In genomic region chr1:57890903-57891267, GRCm38 (mm10) we compare ENCODE assay signal across 14 mouse cellular contexts.
DNase-seq lines count a peak whose midpoint lies in the region; ATAC-seq and TF ChIP-seq lines count a peak whose summit lies in the region.
"Had no signal": no experiment of that assay in that cellular context is flagged by ENCODE, and none has a peak within 500 bp of the region (broad histone marks: within the 10 kb centered on the region; RNA-seq: fewer than 3 reads in every experiment).

No protein-coding gene starts in this region.

- H3K79me2 ChIP-seq in heart, adult 2 months (replicated peaks; ENCODE audit: control insufficient read depth, insufficient read depth, low read length): no peaks in the 10 kb centered on the region

- TF ChIP-seq CTCF in heart, adult 2 months (IDR thresholded peaks at IDR 0.05): no peak
- no peak for TF ChIP-seq CTCF in heart, postnatal 0 days (IDR thresholded peaks at IDR 0.05; ENCODE audit: low read depth)

- no peak overlapping the region for H3K9ac ChIP-seq in heart, adult 2 months (ENCODE audit: low read depth, low read length)
- no peak overlapping the region for H3K9ac ChIP-seq in intestine, embryonic 14.5 days (ENCODE audit: low read length)
- H3K9ac ChIP-seq in intestine, embryonic 15.5 days: no peak overlapping the region
- no peak overlapping the region for H3K9ac ChIP-seq in lung, embryonic 15.5 days
- no peak overlapping the region for H3K9ac ChIP-seq in heart, postnatal 0 days (replicated peaks; ENCODE audit: low read depth, low read length)
- H3K9ac ChIP-seq: liver, embryonic 13.5 days had no signal

- H3K9me3 ChIP-seq in intestine, embryonic 14.5 days (ENCODE audit: control insufficient read depth, low read length): no peaks in the 10 kb centered on the region
- no peaks in the 10 kb centered on the region for H3K9me3 ChIP-seq in intestine, embryonic 15.5 days
- H3K9me3 ChIP-seq in lung, embryonic 15.5 days: no peaks in the 10 kb centered on the region
- 0 out of 2 replicates have a peak, but pooled peaks cover 3% of the 10 kb centered on the region for H3K9me3 ChIP-seq in heart, postnatal 0 days (replicated peaks; ENCODE audit: control insufficient read depth, low read length)
- H3K9me3 ChIP-seq: G1E; liver, embryonic 13.5 days had no signal

- no peaks in the 10 kb centered on the region for H3K27me3 ChIP-seq in heart, adult 2 months (ENCODE audit: control insufficient read depth, insufficient read depth, low read length)
- no peaks in the 10 kb centered on the region for H3K27me3 ChIP-seq in intestine, embryonic 14.5 days (replicated peaks; ENCODE audit: control insufficient read depth, insufficient read depth, low read length)
- no peaks in the 10 kb centered on the region for H3K27me3 ChIP-seq in intestine, embryonic 15.5 days (replicated peaks)
- H3K27me3 ChIP-seq in lung, embryonic 15.5 days: no peaks in the 10 kb centered on the region
- H3K27me3 ChIP-seq in heart, postnatal 0 days (ENCODE audit: control insufficient read depth, insufficient read depth, low read length): no peaks in the 10 kb centered on the region
- H3K27me3 ChIP-seq: liver, embryonic 13.5 days had no signal

- ATAC-seq in intestine, embryonic 14.5 days (replicated peaks; ENCODE audit: low FRiP score, low TSS enrichment, low read depth): no peak
- ATAC-seq in intestine, embryonic 15.5 days: no peak
- peak; percentile 63; the same call in 1 of the 2 replicates for ATAC-seq in lung, embryonic 15.5 days (ENCODE audit: borderline replicate concordance, extremely low read depth, low FRiP score, low TSS enrichment)
- ATAC-seq in heart, postnatal 0 days (ENCODE audit: insufficient read depth, low read depth): no peak

- intact Hi-C loops in heart, adult 2 months (cut with DNase I): no loop called here

- 57% methylated on average over 8 of the region's 8 CpGs for WGBS in heart, adult 2 months
- WGBS in intestine, embryonic 14.5 days: 70% methylated on average over 8 of the region's 8 CpGs
- WGBS in intestine, embryonic 15.5 days: 77% methylated on average over 8 of the region's 8 CpGs
- 63% methylated on average over 8 of the region's 8 CpGs for WGBS in lung, embryonic 15.5 days
- 55% methylated on average over 8 of the region's 8 CpGs for WGBS in heart, postnatal 0 days

- no peak overlapping the region for H3K4me2 ChIP-seq in intestine, embryonic 14.5 days (ENCODE audit: low read length)
- no peak overlapping the region for H3K4me2 ChIP-seq in intestine, embryonic 15.5 days (replicated peaks)
- no peak overlapping the region for H3K4me2 ChIP-seq in lung, embryonic 15.5 days
- H3K4me2 ChIP-seq in heart, postnatal 0 days (ENCODE audit: low read depth, low read length): no peak overlapping the region
- H3K4me2 ChIP-seq: liver, embryonic 13.5 days had no signal

- peaks cover 2% of the 10 kb centered on the region for H3K36me3 ChIP-seq in heart, adult 2 months (ENCODE audit: control insufficient read depth, insufficient read depth, low read length)
- 0 out of 2 replicates have a peak, but pooled peaks cover 9% of the 10 kb centered on the region for H3K36me3 ChIP-seq in intestine, embryonic 14.5 days (ENCODE audit: control insufficient read depth, insufficient read depth, low read length)
- H3K36me3 ChIP-seq in intestine, embryonic 15.5 days: 0 out of 2 replicates have a peak, but pooled peaks cover 3% of the 10 kb centered on the region
- H3K36me3 ChIP-seq in lung, embryonic 15.5 days: peaks cover 6% of the 10 kb centered on the region; the same call in 1 of the 2 replicates
- 0 out of 2 replicates have a peak, but pooled peaks cover 3% of the 10 kb centered on the region for H3K36me3 ChIP-seq in heart, postnatal 0 days (replicated peaks; ENCODE audit: control insufficient read depth, insufficient read depth, low read length)
- H3K36me3 ChIP-seq: G1E; liver, embryonic 13.5 days had no signal

- TF ChIP-seq POLR2A in heart, adult 2 months (IDR thresholded peaks at IDR 0.05; ENCODE audit: insufficient read depth, low read depth, low read length): no peak

- no peak overlapping the region for H3K4me3 ChIP-seq in heart, adult 2 months
- H3K4me3 ChIP-seq in intestine, embryonic 14.5 days (ENCODE audit: low read depth, low read length): no peak overlapping the region
- H3K4me3 ChIP-seq in intestine, embryonic 15.5 days (replicated peaks): no peak overlapping the region
- no peak overlapping the region for H3K4me3 ChIP-seq in lung, embryonic 15.5 days
- no peak overlapping the region for H3K4me3 ChIP-seq in heart, postnatal 0 days (ENCODE audit: low read depth, low read length)
- H3K4me3 ChIP-seq: liver, embryonic 13.5 days had no signal

- no peak for DNase-seq in heart, adult 2 months
- DNase-seq in heart, adult 8-10 months (ENCODE audit: low spot score): no peak
- DNase-seq in intestine, embryonic 14.5 days (ENCODE audit: low spot score): peak; percentile 48
- DNase-seq in lung, postnatal 4 days: no peak
- no peak for DNase-seq in heart, postnatal 0 days (ENCODE audit: low spot score)
- DNase-seq in right cerebral cortex, adult 2 months (ENCODE audit: low spot score in 2 of 2): no peak
- DNase-seq: adrenal gland, adult 8-10 months; cerebellum, adult 8-10 months; layer of hippocampus, adult 9-11 months; liver, embryonic 13.5 days; right cerebral cortex, postnatal 25 days had no signal

- H3K27ac ChIP-seq in heart, adult 2 months: peak overlapping the region; percentile 30
- H3K27ac ChIP-seq in intestine, embryonic 14.5 days (ENCODE audit: low read depth): no peak overlapping the region
- no peak overlapping the region for H3K27ac ChIP-seq in intestine, embryonic 15.5 days
- H3K27ac ChIP-seq in lung, embryonic 15.5 days: peak overlapping the region; percentile 82
- H3K27ac ChIP-seq in heart, postnatal 0 days (ENCODE audit: low read depth): peak overlapping the region; percentile 72
- H3K27ac ChIP-seq: liver, embryonic 13.5 days had no signal

- peaks cover 7% of the 10 kb centered on the region for H3K4me1 ChIP-seq in heart, adult 2 months (ENCODE audit: control insufficient read depth, insufficient read depth, low read length)
- 0 out of 2 replicates have a peak, but pooled peaks cover 7% of the 10 kb centered on the region for H3K4me1 ChIP-seq in intestine, embryonic 14.5 days (replicated peaks; ENCODE audit: control insufficient read depth, insufficient read depth, low read length)
- H3K4me1 ChIP-seq in intestine, embryonic 15.5 days (replicated peaks): peaks cover 4% of the 10 kb centered on the region; the same call in 1 of the 2 replicates
- H3K4me1 ChIP-seq in lung, embryonic 15.5 days: peaks cover 18% of the 10 kb centered on the region
- peaks cover 22% of the 10 kb centered on the region; the same call in 1 of the 2 replicates for H3K4me1 ChIP-seq in heart, postnatal 0 days (ENCODE audit: control insufficient read depth, insufficient read depth)
- H3K4me1 ChIP-seq: liver, embryonic 13.5 days had no signal

- TF ChIP-seq EP300 in heart, adult 2 months (IDR thresholded peaks at IDR 0.05; ENCODE audit: insufficient read depth, low read depth, low read length): no peak
- no peak for TF ChIP-seq EP300 in heart, postnatal 0 days (IDR thresholded peaks at IDR 0.05; ENCODE audit: low read depth)

Comparison
In these comparisons a context has a peak if more than half of its experiments do, and no peak if none do; other contexts are left out.
1. H3K27ac ChIP-seq: peak in heart, adult 2 months (single experiment), lung, embryonic 15.5 days (single experiment) and heart, postnatal 0 days (single experiment); none in intestine, embryonic 14.5 days (single experiment) and intestine, embryonic 15.5 days (single experiment).